Mouse (Mus musculus) hindbrain, embryonic 12.5 days (tissue): ENCODE results near the gene Exosc7. TPM values are rescaled to one million over a fixed set of nuclear protein-coding genes. Genes with fewer than 3 reads are reported as not detected.

ENCODE experiments used
- ATAC-seq: fragments of 200-750 bp; cut with Nextera tagmentation; 2 replicates; pipeline ENCODE4 v1.8.0; 2017; ENCODE audit warnings: moderate TSS enrichment; ENCODE audit not compliant: low FRiP score
- H3K27ac ChIP-seq: fragments of 300-500 bp; sonication (generic); 2 replicates; pipeline ENCODE4 v1.5.1; 2016; ENCODE audit warnings: mild to moderate bottlenecking
- H3K27me3 ChIP-seq: fragments of 300-500 bp; sonication (generic); 2 replicates; pipeline ENCODE4 v1.6.1; 2016; ENCODE audit warnings: mild to moderate bottlenecking
- H3K36me3 ChIP-seq: fragments of 300-500 bp; sonication (generic); 2 replicates; pipeline ENCODE4 v1.6.1; 2016; ENCODE audit warnings: mild to moderate bottlenecking
- H3K4me1 ChIP-seq: fragments of 300-500 bp; sonication (generic); 2 replicates; pipeline ENCODE4 v1.6.1; 2016
- H3K4me2 ChIP-seq: fragments of 300-500 bp; sonication (generic); replicated peaks from 2 replicates; pipeline ENCODE4 v1.6.1; 2016; ENCODE audit warnings: mild to moderate bottlenecking
- H3K4me3 ChIP-seq: fragments of 300-500 bp; sonication (generic); 2 replicates; pipeline ENCODE4 v1.5.1; 2016; ENCODE audit warnings: mild to moderate bottlenecking
- H3K9ac ChIP-seq: fragments of 300-500 bp; sonication (generic); 2 replicates; pipeline ENCODE4 v1.6.1; 2016; ENCODE audit warnings: mild to moderate bottlenecking, moderate library complexity
- H3K9me3 ChIP-seq: fragments of 300-500 bp; sonication (generic); replicated peaks from 2 replicates; pipeline ENCODE4 v1.6.1; 2016; ENCODE audit warnings: mild to moderate bottlenecking
- WGBS: fragments of 180-500 bp; shearing (Covaris S2); methylation state at CpG from one replicate; pipeline ENCODE4 v1.1.7; 2016; 5-methylcytosine and 5-hydroxymethylcytosine counted together
- polyA plus RNA-seq: library from polyadenylated mRNA; unstranded; fragments of >200 nt; fragmentation: Nextera tagmentation; extraction: Ambion mirVana; gene quantifications from 2 replicates; pipeline ENCODE4 v1.2.1, GENCODE M21; 2016

The Exosc7 gene
- polyA plus RNA-seq = 80.1 and 84.2 TPM in 2 replicates

DNA sequence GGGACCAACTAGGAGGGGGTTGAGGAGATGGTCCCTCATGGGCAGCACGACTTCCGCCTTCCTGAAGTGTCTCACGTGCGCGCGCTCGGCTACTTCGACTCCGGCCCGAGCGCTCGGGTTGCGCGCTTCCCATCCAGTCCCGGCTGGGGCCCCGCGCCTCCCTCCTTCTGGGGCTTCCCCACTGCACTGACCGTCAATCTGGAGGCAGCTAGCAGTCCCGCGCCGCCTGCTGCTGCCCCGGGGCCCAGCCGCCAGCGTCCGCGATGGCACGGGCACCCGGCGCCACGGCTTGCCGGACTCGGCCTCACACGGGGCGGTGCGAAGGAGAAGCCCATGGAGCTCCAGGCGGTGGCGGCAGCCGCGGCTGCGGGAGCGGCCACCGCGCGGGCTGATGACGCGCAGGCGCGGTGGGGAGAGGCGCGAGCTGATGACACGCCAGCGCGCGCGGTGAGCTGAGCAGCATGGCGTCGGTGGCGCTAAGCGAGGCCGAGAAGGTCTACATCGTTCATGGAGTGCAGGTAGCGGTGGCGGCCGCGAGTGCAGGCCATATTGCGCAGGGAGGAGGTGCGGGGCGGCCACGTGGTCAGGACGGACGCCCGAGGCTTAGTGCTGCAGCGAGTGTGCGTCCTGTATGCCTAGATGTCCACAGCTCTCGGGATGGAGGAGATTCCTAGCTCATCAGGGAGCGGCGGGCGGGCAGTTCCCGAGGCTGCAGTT lies at the start of gene Exosc7, which contains the start of gene Zdhhc3:
Gene Exosc7, plus strand, starts transcription at position 411 of the 717 bp plus-strand sequence.
Gene Zdhhc3, minus strand, starts transcription at position 401 of the 717 bp plus-strand sequence.
- H3K27me3 ChIP-seq = no peaks in the 10 kb centered on the region
- no peaks in the 10 kb centered on the region for H3K9me3 ChIP-seq
- H3K4me3 ChIP-seq = peak within 1 kb of the TSS; percentile 85
- H3K9ac ChIP-seq = peak within 1 kb of the TSS; percentile 86
- ATAC-seq = peak; percentile 95
- H3K4me2 ChIP-seq = peak within 1 kb of the TSS; percentile 93
- peaks cover 17% of the 10 kb centered on the region for H3K4me1 ChIP-seq
- H3K36me3 ChIP-seq = peaks cover 11% of the 10 kb centered on the region; the same call in 1 of the 2 replicates
- WGBS = under 1% methylated on average over 79 of the region's 79 CpGs
- peak within 1 kb of the TSS; percentile 94 for H3K27ac ChIP-seq

DNA sequence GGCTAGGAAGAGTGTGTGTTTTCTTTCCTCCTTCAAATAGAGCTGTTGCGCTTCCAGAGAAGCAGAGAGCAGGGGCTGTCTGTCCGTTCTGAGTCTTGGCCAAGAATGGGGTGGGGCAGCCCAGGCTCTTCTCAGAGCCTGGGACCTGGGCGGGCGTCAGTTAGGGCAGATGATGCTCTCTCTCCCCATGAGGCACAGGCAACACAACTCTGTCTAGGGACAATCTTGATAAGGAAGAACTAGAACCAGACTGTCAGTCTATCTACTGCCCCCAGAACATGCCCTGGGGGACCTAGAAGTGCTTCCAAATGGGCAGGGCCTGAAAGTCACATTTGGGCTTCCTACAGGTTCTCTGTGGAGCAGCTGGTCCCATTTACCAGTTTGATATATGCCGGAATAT lies 33.9 kb upstream of the Exosc7 start:
- no peak for ATAC-seq
- no peak overlapping the region for H3K4me2 ChIP-seq
- peaks cover 88% of the 10 kb centered on the region for H3K36me3 ChIP-seq
- H3K4me1 ChIP-seq = no peaks in the 10 kb centered on the region
- no peak overlapping the region for H3K27ac ChIP-seq
- WGBS = 92% methylated on average over 5 of the region's 5 CpGs
- no peaks in the 10 kb centered on the region for H3K27me3 ChIP-seq
- no peaks in the 10 kb centered on the region for H3K9me3 ChIP-seq
- no peak overlapping the region for H3K4me3 ChIP-seq
- no peak overlapping the region for H3K9ac ChIP-seq

DNA sequence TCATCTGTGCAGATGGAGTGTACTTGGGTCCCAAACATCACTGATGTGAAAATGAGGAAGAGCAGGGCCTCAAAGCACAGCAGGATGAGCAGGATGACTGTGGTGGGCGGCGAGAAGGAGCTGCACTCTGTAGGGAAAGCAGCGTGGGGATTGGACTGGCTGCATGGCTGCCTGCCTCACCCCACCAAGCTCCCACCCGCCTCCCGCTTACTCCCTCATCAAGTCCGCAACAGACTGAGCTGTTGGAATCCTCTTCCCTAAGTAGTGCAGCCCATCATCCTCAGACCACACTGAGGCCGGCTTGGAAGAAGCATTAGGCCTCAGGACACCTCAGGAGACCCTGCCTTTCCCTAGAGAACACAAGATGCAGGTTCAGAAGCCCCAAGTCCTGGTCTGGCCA lies 32.7 kb upstream of the Exosc7 start:
- no peaks in the 10 kb centered on the region for H3K27me3 ChIP-seq
- no peak overlapping the region for H3K4me3 ChIP-seq
- H3K4me1 ChIP-seq = no peaks in the 10 kb centered on the region
- H3K36me3 ChIP-seq = peaks cover 90% of the 10 kb centered on the region
- no peak overlapping the region for H3K9ac ChIP-seq
- no peak overlapping the region for H3K27ac ChIP-seq
- no peak for ATAC-seq
- no peaks in the 10 kb centered on the region for H3K9me3 ChIP-seq
- H3K4me2 ChIP-seq = no peak overlapping the region
- 91% methylated on average over 7 of the region's 7 CpGs for WGBS

DNA sequence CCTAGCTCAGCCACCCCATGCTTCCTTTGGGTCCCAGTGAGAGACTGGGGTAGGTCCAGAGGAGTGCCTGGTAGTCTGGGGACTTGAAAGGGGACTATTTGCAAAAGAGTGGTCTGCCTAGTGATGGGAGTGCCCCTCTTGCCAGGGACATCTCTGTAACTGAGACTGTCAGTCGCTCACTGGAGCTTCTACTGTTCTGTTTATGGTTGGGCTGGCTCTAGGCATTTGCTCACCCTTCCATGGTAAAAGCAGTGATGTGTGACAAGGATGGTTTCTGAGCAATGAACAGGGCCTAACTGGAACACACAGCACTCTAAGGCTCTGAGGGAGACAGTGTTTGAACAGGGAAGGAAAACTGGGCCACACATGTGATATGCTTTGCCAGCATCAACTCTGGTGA lies 32.2 kb upstream of the Exosc7 start:
- H3K9ac ChIP-seq = no peak overlapping the region
- no peaks in the 10 kb centered on the region for H3K4me1 ChIP-seq
- WGBS = 71% methylated on average over 1 of the region's 1 CpGs
- H3K4me2 ChIP-seq = no peak overlapping the region
- no peak overlapping the region for H3K4me3 ChIP-seq
- H3K27me3 ChIP-seq = no peaks in the 10 kb centered on the region
- ATAC-seq = no peak
- H3K27ac ChIP-seq = no peak overlapping the region
- H3K9me3 ChIP-seq = no peaks in the 10 kb centered on the region
- peaks cover 90% of the 10 kb centered on the region for H3K36me3 ChIP-seq

DNA sequence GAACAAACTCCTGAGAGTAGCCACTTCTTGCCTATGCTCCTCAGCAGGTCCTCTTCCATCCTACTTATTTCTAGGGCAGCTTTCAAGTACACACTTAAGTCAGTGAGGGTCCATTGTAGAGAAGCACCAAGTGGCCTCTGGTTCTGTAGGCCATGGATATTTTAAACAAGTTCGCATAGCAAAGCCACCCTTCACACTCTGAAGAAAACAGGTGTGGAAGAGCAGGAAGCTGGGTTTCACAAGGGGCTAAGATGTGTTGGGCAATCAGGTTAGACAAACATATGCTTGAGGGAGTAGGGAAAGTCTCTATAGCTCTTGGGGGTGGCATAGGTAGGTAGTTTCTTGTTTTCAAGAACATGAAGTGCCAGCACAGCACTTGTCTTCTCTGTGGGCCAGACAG lies 27.6 kb upstream of the Exosc7 start:
- Histone ChIP-seq H3K4me3 (no peak overlapping the region), H3K27ac (no peak overlapping the region), H3K9ac (no peak overlapping the region), H3K4me1 (no peaks in the 10 kb centered on the region), H3K36me3 (peaks cover 91% of the 10 kb centered on the region), H3K9me3 (no peaks in the 10 kb centered on the region), H3K4me2 (no peak overlapping the region), H3K27me3 (no peaks in the 10 kb centered on the region)
- no peak for ATAC-seq
- 81% methylated on average over 1 of the region's 1 CpGs for WGBS

DNA sequence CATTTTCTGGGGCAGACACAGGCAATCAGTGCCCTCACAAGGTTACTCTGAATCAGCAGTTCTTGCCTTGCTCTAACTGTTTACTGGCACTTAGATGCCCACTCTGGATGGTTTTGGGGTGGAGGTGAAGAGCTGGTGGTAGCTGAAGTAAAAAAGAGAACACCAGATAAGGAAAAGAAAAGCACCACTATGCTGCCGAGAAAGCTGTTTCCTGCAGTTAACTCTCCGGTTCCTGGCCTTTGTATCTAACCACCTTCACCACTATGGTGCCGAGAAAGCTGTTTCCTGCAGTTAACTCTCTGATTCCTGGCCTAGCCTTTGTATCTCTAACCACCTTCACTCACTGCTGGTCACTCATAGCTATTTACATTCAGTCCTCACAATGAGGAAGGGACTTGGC lies 25.5 kb upstream of the Exosc7 start:
- no peak for ATAC-seq
- H3K36me3 ChIP-seq = peaks cover 79% of the 10 kb centered on the region
- WGBS = 78% methylated on average over 3 of the region's 3 CpGs

DNA sequence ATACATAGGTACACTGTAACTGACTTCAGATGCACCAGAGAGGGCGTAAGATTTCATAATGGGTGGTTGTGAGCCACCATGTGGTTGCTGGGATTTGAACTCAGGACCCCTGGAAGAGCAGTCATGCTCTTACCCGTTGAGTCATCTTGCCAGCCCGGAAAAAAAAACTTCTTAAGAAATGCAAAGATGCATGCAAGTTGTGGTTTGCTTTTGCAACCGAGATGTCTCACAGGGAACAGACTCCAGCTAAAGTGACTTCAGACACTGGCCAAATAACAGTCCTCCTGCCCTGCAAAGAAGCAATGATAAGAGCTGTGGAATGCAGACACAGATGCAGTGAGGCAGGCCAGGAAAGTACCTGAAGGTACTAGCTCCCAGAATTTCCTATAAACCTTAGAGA lies 22.2 kb upstream of the Exosc7 start:
- Histone ChIP-seq H3K4me3 (no peak overlapping the region), H3K9me3 (no peaks in the 10 kb centered on the region), H3K27ac (no peak overlapping the region), H3K4me2 (no peak overlapping the region), H3K27me3 (no peaks in the 10 kb centered on the region), H3K36me3 (peaks cover 65% of the 10 kb centered on the region), H3K4me1 (no peaks in the 10 kb centered on the region), H3K9ac (no peak overlapping the region)
- 91% methylated on average over 4 of the region's 4 CpGs for WGBS
- ATAC-seq = no peak

More for the DNA sequence above, 25.5 kb upstream of the Exosc7 start:
- Histone ChIP-seq H3K4me3 (no peak overlapping the region), H3K27ac (no peak overlapping the region), H3K4me1 (no peaks in the 10 kb centered on the region), H3K27me3 (no peaks in the 10 kb centered on the region), H3K9me3 (no peaks in the 10 kb centered on the region), H3K9ac (no peak overlapping the region), H3K4me2 (no peak overlapping the region)

DNA sequence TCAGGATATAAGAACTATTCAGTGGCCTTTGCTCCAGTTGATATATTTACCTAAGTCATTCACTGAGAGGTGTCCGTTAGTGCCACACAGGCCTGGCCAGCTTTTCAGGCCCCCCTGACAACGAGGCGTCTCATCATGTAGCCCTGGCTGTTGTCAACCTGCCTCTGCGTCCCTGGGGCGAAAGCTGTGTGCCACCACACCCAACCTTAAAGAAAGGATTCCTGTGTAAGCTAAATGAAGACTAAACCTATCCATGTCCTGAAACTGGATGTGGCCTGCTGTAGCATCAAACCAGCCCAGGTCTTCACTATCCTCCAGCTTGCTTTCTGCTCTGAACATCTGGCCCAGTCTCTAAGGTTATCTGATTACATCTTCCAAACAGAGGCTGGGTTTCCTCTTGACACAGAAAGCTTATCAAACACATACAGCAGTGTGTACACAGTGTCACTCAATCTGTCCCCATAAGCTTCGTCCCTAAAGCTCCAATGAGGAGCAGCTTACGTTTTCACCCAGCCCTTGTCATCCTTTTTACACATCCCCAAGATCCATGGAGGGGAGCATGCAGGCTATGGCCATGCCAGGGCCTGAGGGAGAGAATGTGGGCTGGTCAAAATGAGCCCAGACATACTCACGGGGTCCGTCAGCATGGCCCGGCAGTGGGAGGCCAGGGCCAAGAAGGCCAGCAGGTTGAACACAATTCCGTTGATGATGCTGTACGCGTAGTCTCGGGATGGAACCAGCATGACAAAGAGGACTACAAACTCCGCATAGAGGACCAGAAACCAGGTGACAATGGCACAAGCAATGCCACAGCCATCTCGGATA lies 13.2 kb upstream of the Exosc7 start:
- H3K4me2 ChIP-seq = no peak overlapping the region
- no peak overlapping the region for H3K4me3 ChIP-seq
- 95% methylated on average over 16 of the region's 16 CpGs for WGBS
- no peak overlapping the region for H3K9ac ChIP-seq
- no peaks in the 10 kb centered on the region for H3K27me3 ChIP-seq
- H3K36me3 ChIP-seq = peaks cover 64% of the 10 kb centered on the region
- no peaks in the 10 kb centered on the region for H3K4me1 ChIP-seq
- ATAC-seq = no peak
- no peaks in the 10 kb centered on the region for H3K9me3 ChIP-seq
- no peak overlapping the region for H3K27ac ChIP-seq

DNA sequence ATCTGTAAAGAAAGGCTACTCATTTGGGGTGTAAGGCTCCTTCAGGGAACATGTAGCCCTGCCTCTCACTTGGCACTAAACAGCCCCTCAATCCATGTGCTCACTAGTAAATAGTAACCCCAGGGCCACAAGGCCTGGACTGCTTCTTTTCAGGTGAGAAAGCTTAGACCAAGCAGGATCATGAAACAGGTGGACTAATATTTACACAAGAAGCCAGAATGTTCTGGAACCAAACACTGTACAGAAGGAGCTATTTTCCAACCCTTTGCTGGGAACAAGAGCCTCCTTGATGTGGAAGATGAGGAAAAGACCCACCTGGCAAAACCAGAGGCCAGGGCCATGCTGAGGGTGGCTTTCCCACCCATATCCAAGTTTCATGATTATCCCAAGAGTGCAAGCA lies 9.6 kb upstream of the Exosc7 start:
- Histone ChIP-seq H3K9ac (no peak overlapping the region), H3K4me3 (no peak overlapping the region), H3K27ac (no peak overlapping the region), H3K4me1 (no peaks in the 10 kb centered on the region), H3K36me3 (peaks cover 38% of the 10 kb centered on the region), H3K9me3 (no peaks in the 10 kb centered on the region), H3K4me2 (no peak overlapping the region), H3K27me3 (no peaks in the 10 kb centered on the region)
- no peak for ATAC-seq

DNA sequence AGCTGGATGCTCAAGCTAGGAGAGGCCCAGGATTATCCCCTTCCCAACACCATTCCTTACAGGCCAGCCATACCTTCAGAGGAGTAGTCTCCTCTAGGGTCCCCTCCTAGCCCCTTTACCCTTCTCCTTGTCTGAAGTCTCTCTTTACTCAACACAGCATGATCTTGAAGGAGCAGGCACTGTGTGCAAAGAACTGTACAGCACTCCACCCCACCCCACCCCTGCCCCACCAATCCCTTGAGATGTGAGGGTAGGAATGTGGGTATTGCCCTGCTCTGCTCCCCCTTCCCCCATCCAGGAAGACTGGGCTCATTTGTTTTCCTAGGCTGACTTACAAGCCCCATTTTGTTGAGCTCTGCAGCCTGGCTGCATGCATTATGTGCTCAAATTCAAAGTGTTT lies 8.7 kb upstream of the Exosc7 start:
- Histone ChIP-seq H3K27ac (no peak overlapping the region), H3K4me1 (no peaks in the 10 kb centered on the region), H3K9me3 (no peaks in the 10 kb centered on the region), H3K4me2 (no peak overlapping the region), H3K27me3 (no peaks in the 10 kb centered on the region), H3K36me3 (peaks cover 30% of the 10 kb centered on the region), H3K4me3 (no peak overlapping the region), H3K9ac (no peak overlapping the region)
- ATAC-seq = no peak

DNA sequence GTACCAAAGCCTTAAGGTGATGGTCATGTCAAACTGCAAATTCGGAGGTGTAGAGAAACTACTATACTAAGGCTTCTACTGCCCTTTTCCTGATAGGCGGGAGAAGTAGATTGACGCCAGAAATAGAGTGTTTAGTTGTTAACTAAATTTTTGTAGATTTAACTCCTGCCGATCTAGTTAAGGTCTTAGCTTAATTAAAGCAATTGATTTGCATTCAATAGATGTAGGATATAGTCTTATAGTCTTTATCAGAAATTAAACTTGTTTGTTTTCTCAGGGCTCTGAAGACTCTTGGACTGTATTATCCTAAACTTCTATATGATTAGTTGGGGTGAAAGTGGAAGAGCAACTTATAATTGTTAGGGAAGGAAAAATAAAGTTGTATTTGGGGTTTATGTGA lies 5.8 kb upstream of the Exosc7 start:
- no peak for ATAC-seq
- no peaks in the 10 kb centered on the region for H3K9me3 ChIP-seq
- no peak overlapping the region for H3K9ac ChIP-seq
- peaks cover 14% of the 10 kb centered on the region for H3K36me3 ChIP-seq
- no peak overlapping the region for H3K27ac ChIP-seq
- no peak overlapping the region for H3K4me2 ChIP-seq
- WGBS = 95% methylated on average over 4 of the region's 4 CpGs
- H3K27me3 ChIP-seq = no peaks in the 10 kb centered on the region
- H3K4me1 ChIP-seq = peaks cover 8% of the 10 kb centered on the region
- H3K4me3 ChIP-seq = no peak overlapping the region

DNA sequence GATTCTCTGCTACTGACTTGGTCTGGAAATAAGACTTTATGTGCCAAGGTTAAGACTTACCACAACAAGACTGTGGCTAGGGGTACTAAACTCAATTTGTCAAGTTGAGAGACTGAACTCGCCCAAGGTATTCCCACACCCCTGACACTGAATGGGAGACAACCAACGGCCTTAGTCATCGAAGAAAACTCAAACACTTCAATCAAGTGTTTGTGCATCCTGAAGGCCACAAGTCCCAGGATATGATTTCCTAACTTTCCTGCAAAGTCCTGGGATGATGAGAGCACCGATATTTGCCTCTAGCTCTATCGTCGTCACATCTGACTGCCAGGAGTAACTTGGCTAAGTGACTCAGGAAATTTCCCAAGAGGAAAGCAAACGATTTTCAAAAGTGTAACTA lies 3.8 kb upstream of the Exosc7 start:
- WGBS = 93% methylated on average over 7 of the region's 7 CpGs
- Histone ChIP-seq H3K4me3 (no peak overlapping the region), H3K9me3 (no peaks in the 10 kb centered on the region), H3K4me2 (no peak overlapping the region), H3K27me3 (no peaks in the 10 kb centered on the region), H3K36me3 (peaks cover 14% of the 10 kb centered on the region), H3K27ac (no peak overlapping the region), H3K4me1 (peaks cover 17% of the 10 kb centered on the region), H3K9ac (no peak overlapping the region)
- ATAC-seq = no peak
